Comparison of ENCODE assay signal across 8 mouse cellular contexts in genomic region chr7:81212697-81213346, GRCm38 (mm10). TPM values are rescaled to one million over a fixed set of nuclear protein-coding genes. Genes with fewer than 3 reads are reported as not detected.
DNase-seq lines count a peak whose midpoint lies in the region; ATAC-seq and TF ChIP-seq lines count a peak whose summit lies in the region.

No protein-coding gene starts in this region.

- H3K9me3 ChIP-seq in CH12.LX (replicated peaks; ENCODE audit: low read length): no peaks in the 10 kb centered on the region
- no peaks in the 10 kb centered on the region for H3K9me3 ChIP-seq in neural tube, embryonic 13.5 days
- no peaks in the 10 kb centered on the region for H3K9me3 ChIP-seq in stomach, postnatal 0 days (ENCODE audit: control insufficient read depth, low read length)

- dilution Hi-C loops in CH12.LX (cut with MboI; ENCODE audit: extremely low pct_ligation_motif_present, extremely low pct_unique_long_range_greater_than_20kb, low sequenced_read_pairs): no loop called here

- H3K4me3 ChIP-seq in CH12.LX (replicated peaks in 1 of 3; ENCODE audit: low read depth in 2 of 3, low read length in 2 of 3, poor library complexity in 1 of 3): peak overlapping the region; percentile 76 to 90 (median 78)
- peak overlapping the region; percentile 58 for H3K4me3 ChIP-seq in layer of hippocampus, adult 2 months
- H3K4me3 ChIP-seq in neural tube, embryonic 13.5 days: peak overlapping the region; percentile 46
- H3K4me3 ChIP-seq in stomach, postnatal 0 days (ENCODE audit: low read depth, low read length): peak overlapping the region; percentile 59

- TF ChIP-seq RAD21 in CH12.LX (IDR thresholded peaks at IDR 0.05; ENCODE audit: low read depth, low read length): no peak

- TF ChIP-seq POLR2A in CH12.LX (IDR thresholded peaks at IDR 0.05; ENCODE audit: low read depth, low read length): peak; percentile 27; the same call in 1 of the 2 replicates

- WGBS in neural tube, embryonic 13.5 days: under 1% methylated on average over 57 of the region's 57 CpGs
- under 1% methylated on average over 57 of the region's 57 CpGs for WGBS in stomach, postnatal 0 days

- peak; percentile 90 for DNase-seq in CH12.LX (ENCODE audit: extremely low read depth)
- DNase-seq in cerebellum, adult 18-20 months: peak; percentile 34 to 42
- DNase-seq in forelimb bud, embryonic 11.5 days (ENCODE audit: low read depth, low spot score): peak; percentile 89
- DNase-seq in heart, postnatal 4 days: peak; percentile 98
- peak; percentile 70 to 76 for DNase-seq in layer of hippocampus, adult 2 months (ENCODE audit: low spot score in 2 of 2)
- DNase-seq in lung, adult 18-20 months: peak; percentile 96
- DNase-seq in stomach, postnatal 0 days (ENCODE audit: low spot score): peak; percentile 97

- H3K36me3 ChIP-seq in CH12.LX (replicated peaks in 1 of 2; ENCODE audit: control insufficient read depth in 1 of 2, insufficient read depth in 1 of 2, low read length in 1 of 2): peaks cover 0 to 6% of the 10 kb centered on the region in 2 experiments
- no peaks in the 10 kb centered on the region for H3K36me3 ChIP-seq in neural tube, embryonic 13.5 days
- no peaks in the 10 kb centered on the region for H3K36me3 ChIP-seq in stomach, postnatal 0 days (ENCODE audit: control insufficient read depth, insufficient read depth, low read length)

- TF ChIP-seq CTCF in CH12.LX (conservative IDR thresholded peaks at IDR 0.05 in 1 of 2, IDR thresholded peaks at IDR 0.05 in 1 of 2; ENCODE audit: low read depth in 2 of 2, low read length in 2 of 2): no peak
- peak; percentile 56 for TF ChIP-seq CTCF in layer of hippocampus, adult 2 months (conservative IDR thresholded peaks at IDR 0.05)
- TF ChIP-seq CTCF in stomach, postnatal 0 days (IDR thresholded peaks at IDR 0.05; ENCODE audit: low read depth): peak; percentile 60

- peak overlapping the region; percentile 81 for H3K9ac ChIP-seq in CH12.LX (ENCODE audit: insufficient read depth, low read depth)
- peak overlapping the region; percentile 59 for H3K9ac ChIP-seq in neural tube, embryonic 13.5 days
- peak overlapping the region; percentile 69 for H3K9ac ChIP-seq in stomach, postnatal 0 days (ENCODE audit: low read length)

- H3K4me2 ChIP-seq in CH12.LX (ENCODE audit: insufficient read depth, low read depth, poor library complexity, severe bottlenecking): peak overlapping the region; percentile 57
- H3K4me2 ChIP-seq in neural tube, embryonic 13.5 days: peak overlapping the region; percentile 61
- H3K4me2 ChIP-seq in stomach, postnatal 0 days (replicated peaks; ENCODE audit: low read depth): peak overlapping the region; percentile 69

- peaks cover 24% of the 10 kb centered on the region for H3K79me2 ChIP-seq in CH12.LX (replicated peaks; ENCODE audit: control insufficient read depth, extremely low read depth, insufficient read depth, poor library complexity, severe bottlenecking)

- peak overlapping the region; percentile 83 for H3K27ac ChIP-seq in CH12.LX (ENCODE audit: insufficient read depth, low read depth)
- peak overlapping the region; percentile 80 for H3K27ac ChIP-seq in layer of hippocampus, adult 2 months
- peak overlapping the region; percentile 57 for H3K27ac ChIP-seq in neural tube, embryonic 13.5 days (replicated peaks)
- H3K27ac ChIP-seq in stomach, postnatal 0 days (replicated peaks): peak overlapping the region; percentile 85

- no peak; the same call in 1 of the 2 replicates for TF ChIP-seq EP300 in CH12.LX (IDR thresholded peaks at IDR 0.05; ENCODE audit: low read length)
- no peak for TF ChIP-seq EP300 in stomach, postnatal 0 days (optimal IDR thresholded peaks at IDR 0.05)

- in situ Hi-C loops in CH12.LX (cut with MboI; ENCODE audit: low pct_ligation_motif_present, low pct_unique_long_range_greater_than_20kb, low sequenced_read_pairs): loop anchor here (10.0 kb wide), 1 partner anchor 62 kb away; no protein-coding TSS in a partner anchor

- ATAC-seq in neural tube, embryonic 13.5 days (ENCODE audit: low read depth): peak; percentile 93
- ATAC-seq in stomach, postnatal 0 days (ENCODE audit: low FRiP score, low TSS enrichment): peak; percentile 95

- H3K27me3 ChIP-seq in CH12.LX (replicated peaks): no peaks in the 10 kb centered on the region
- peaks cover 88% of the 10 kb centered on the region for H3K27me3 ChIP-seq in neural tube, embryonic 13.5 days
- no peaks in the 10 kb centered on the region; the same call in 1 of the 2 replicates for H3K27me3 ChIP-seq in stomach, postnatal 0 days (ENCODE audit: control insufficient read depth, insufficient read depth, low read length)

- peaks cover 5 to 51% of the 10 kb centered on the region in 2 experiments; a peak in 3 of 4 replicates for H3K4me1 ChIP-seq in CH12.LX (ENCODE audit: control insufficient read depth in 1 of 2, insufficient read depth in 2 of 2)
- H3K4me1 ChIP-seq in neural tube, embryonic 13.5 days (replicated peaks): peaks cover 25% of the 10 kb centered on the region
- H3K4me1 ChIP-seq in stomach, postnatal 0 days (replicated peaks; ENCODE audit: control insufficient read depth, insufficient read depth): no peaks in the 10 kb centered on the region

TF ChIP-seq in CH12.LX, 34 proteins besides CTCF, POLR2A, EP300 and RAD21:
- TF ChIP-seq GABPA (IDR thresholded peaks at IDR 0.05; ENCODE audit: insufficient replicate concordance, low read depth, low read length) (no peak), JUN (IDR thresholded peaks at IDR 0.05; ENCODE audit: insufficient read depth, low read depth, low read length) (no peak), CHD2 (IDR thresholded peaks at IDR 0.05; ENCODE audit: low read length) (peak; percentile 94), ZNF384 (IDR thresholded peaks at IDR 0.05; ENCODE audit: low read depth, low read length) (no peak), RCOR1 (conservative IDR thresholded peaks at IDR 0.05; ENCODE audit: low read depth, low read length) (peak; percentile 18; the same call in 1 of the 2 replicates), CHD1 (IDR thresholded peaks at IDR 0.05; ENCODE audit: low read depth, low read length) (no peak), ZC3H11A (IDR thresholded peaks at IDR 0.05; ENCODE audit: low read depth, low read length) (no peak), ETS1 (conservative IDR thresholded peaks at IDR 0.05; ENCODE audit: low read depth, low read length) (peak; percentile 74), ZKSCAN1 (IDR thresholded peaks at IDR 0.05; ENCODE audit: borderline replicate concordance, low read depth, low read length) (no peak), KAT2A (IDR thresholded peaks at IDR 0.05; ENCODE audit: insufficient replicate concordance, low read length) (0 out of 2 replicates have a peak, but pooled peaks have one; percentile 23), NELFE (IDR thresholded peaks at IDR 0.05; ENCODE audit: low read depth, low read length) (peak; percentile 67), ZMIZ1 (IDR thresholded peaks at IDR 0.05; ENCODE audit: low read depth, low read length) (peak; percentile 50), SMC3 (IDR thresholded peaks at IDR 0.05; ENCODE audit: low read depth, low read length) (peak; percentile 32; the same call in 1 of the 2 replicates), BHLHE40 (IDR thresholded peaks at IDR 0.05; ENCODE audit: low read depth, low read length) (peak; percentile 69; the same call in 1 of the 2 replicates), MAX (IDR thresholded peaks at IDR 0.05; ENCODE audit: low read length) (peak; percentile 59; the same call in 1 of the 2 replicates), MYC (IDR thresholded peaks at IDR 0.05; ENCODE audit: low read depth, low read length) (no peak), MAZ (IDR thresholded peaks at IDR 0.05; ENCODE audit: low read depth, low read length) (peak; percentile 81; the same call in 1 of the 2 replicates), MXI1 (IDR thresholded peaks at IDR 0.05; ENCODE audit: low read depth, low read length) (peak; percentile 73), TBP (conservative IDR thresholded peaks at IDR 0.05; ENCODE audit: low read depth, low read length) (no peak), JUND (conservative IDR thresholded peaks at IDR 0.05; ENCODE audit: low read depth, low read length) (no peak), SIN3A (IDR thresholded peaks at IDR 0.05; ENCODE audit: low read length) (peak; percentile 94), TCF12 (IDR thresholded peaks at IDR 0.05; ENCODE audit: low read depth, low read length) (peak; percentile 96), MAFK (IDR thresholded peaks at IDR 0.05; ENCODE audit: insufficient replicate concordance, low read length) (no peak), USF2 (conservative IDR thresholded peaks at IDR 0.05; ENCODE audit: low read depth, low read length) (no peak), NRF1 (IDR thresholded peaks at IDR 0.05; ENCODE audit: low read depth, low read length) (peak; percentile 91), ELF1 (IDR thresholded peaks at IDR 0.05; ENCODE audit: low read depth, low read length) (no peak), HCFC1 (IDR thresholded peaks at IDR 0.05; ENCODE audit: low read depth, low read length) (peak; percentile 75), E2F4 (IDR thresholded peaks at IDR 0.05; ENCODE audit: insufficient replicate concordance, low read depth, low read length) (no peak), MEF2A (IDR thresholded peaks at IDR 0.05; ENCODE audit: borderline replicate concordance, low read depth, low read length) (peak; percentile 83), UBTF (IDR thresholded peaks at IDR 0.05; ENCODE audit: low read depth, low read length) (peak; percentile 87), PAX5 (IDR thresholded peaks at IDR 0.05; ENCODE audit: low read length) (no peak), USF1 (IDR thresholded peaks at IDR 0.05; ENCODE audit: low read depth, low read length) (no peak), IRF4 (IDR thresholded peaks at IDR 0.05; ENCODE audit: low read depth, low read length) (peak; percentile 83), POLR2AphosphoS2 (IDR thresholded peaks at IDR 0.05; ENCODE audit: low read depth, low read length) (no peak)

RNA-seq across cellular contexts. Expression of gene Pde8a, which starts 0.6 kb away (rescaled TPM):
- total RNA-seq in CH12.LX (2012; rRNA removed) (8.1 and 9.1 TPM in 2 replicates), CH12.LX (2014; rRNA removed) (8.0 and 8.3 TPM in 2 replicates)
- polyA plus RNA-seq in CH12.LX (2012; ENCODE audit: insufficient read length, low read depth): 22.7 and 24.0 TPM in 2 replicates
- total RNA-seq in heart, postnatal 4 days (2021): 10 to 100 TPM; 15.3 to 17.0 TPM
- 1 to 10 TPM; 7.2 to 8.4 TPM for total RNA-seq in layer of hippocampus, adult 2 months (2021)
- polyA plus RNA-seq in neural tube, embryonic 13.5 days (2015; fragmentation: Nextera tagmentation; extraction: Ambion mirVana): 2.5 and 2.6 TPM in 2 replicates
- 4.9 and 5.0 TPM in 2 replicates for polyA plus RNA-seq in stomach, postnatal 0 days (2015; fragmentation: Nextera tagmentation; extraction: Ambion mirVana)

Comparison
In these comparisons a context has a peak if more than half of its experiments do, and no peak if none do; other contexts are left out.
1. Peak in every context shown above with its lines: DNase-seq, ATAC-seq, H3K4me3 ChIP-seq and H3K27ac ChIP-seq.
2. DNase-seq: peak in every context shown above with its lines; median percentile 98 in heart, postnatal 4 days; 97 in stomach, postnatal 0 days; 96 in lung, adult 18-20 months; 90 in CH12.LX; 89 in forelimb bud, embryonic 11.5 days; 73 in layer of hippocampus, adult 2 months; 38 in cerebellum, adult 18-20 months.
3. CTCF ChIP-seq: peak in layer of hippocampus, adult 2 months (single experiment) and stomach, postnatal 0 days (single experiment); none in CH12.LX (0 of 2).